Mouse (Mus musculus): ENCODE data around the gene Ubr3. TPM values are rescaled to one million over a fixed set of nuclear protein-coding genes. Genes with fewer than 3 reads are reported as not detected.

Gene Ubr3
- polyA plus RNA-seq, 1 experiment, result 63.2 TPM

- Histone ChIP-seq H3K4me1 (ENCODE audit: control insufficient read depth, insufficient read depth, low read length) (no peaks in the 10 kb centered on the region), H3K27me3 (ENCODE audit: control insufficient read depth, insufficient read depth, low read length) (no peaks in the 10 kb centered on the region; the same call in 1 of the 2 replicates), H3K27ac (ENCODE audit: insufficient read depth, low read length) (no peak overlapping the region), H3K4me3 (replicated peaks; ENCODE audit: insufficient read depth, low read depth, low read length) (no peak overlapping the region)
- whole genome bisulfite sequencing, result 93% methylated on average over 2 of the region's 2 CpGs
- DNase-seq, result no peak
- TF ChIP-seq CTCF (IDR thresholded peaks at IDR 0.05; ENCODE audit: borderline replicate concordance, insufficient read depth, low read depth, low read length) (no peak), POLR2A (IDR thresholded peaks at IDR 0.05; ENCODE audit: borderline replicate concordance, insufficient read depth, low read length) (no peak)
Observed at GRCm38 (mm10) chr2:70006492-70006891, 109.4 kb downstream of the Ubr3 start.

GRCm38 (mm10) chr2:70012941-70013340 lies 115.9 kb downstream of the Ubr3 start:
- TF ChIP-seq POLR2A (IDR thresholded peaks at IDR 0.05; ENCODE audit: borderline replicate concordance, insufficient read depth, low read length) (no peak), CTCF (IDR thresholded peaks at IDR 0.05; ENCODE audit: borderline replicate concordance, insufficient read depth, low read depth, low read length) (no peak)
- WGBS, result 96% methylated on average over 8 of the region's 8 CpGs
- Histone ChIP-seq H3K27me3 (ENCODE audit: control insufficient read depth, insufficient read depth, low read length) (no peaks in the 10 kb centered on the region), H3K4me3 (replicated peaks; ENCODE audit: insufficient read depth, low read depth, low read length) (no peak overlapping the region), H3K27ac (ENCODE audit: insufficient read depth, low read length) (no peak overlapping the region), H3K4me1 (ENCODE audit: control insufficient read depth, insufficient read depth, low read length) (no peaks in the 10 kb centered on the region)
- DNase-seq, result no peak

GRCm38 (mm10) chr2:70018236-70018635 lies 121.2 kb downstream of the Ubr3 start:
- no peaks in the 10 kb centered on the region for H3K4me1 ChIP-seq (ENCODE audit: control insufficient read depth, insufficient read depth, low read length)
- H3K4me3 ChIP-seq (replicated peaks; ENCODE audit: insufficient read depth, low read depth, low read length), result no peak overlapping the region
- WGBS, result 19% methylated on average over 6 of the region's 6 CpGs
- H3K27ac ChIP-seq (ENCODE audit: insufficient read depth, low read length), result no peak overlapping the region
- peak; percentile 26 to 36 for DNase-seq
- TF ChIP-seq POLR2A (IDR thresholded peaks at IDR 0.05; ENCODE audit: borderline replicate concordance, insufficient read depth, low read length) (no peak), CTCF (IDR thresholded peaks at IDR 0.05; ENCODE audit: borderline replicate concordance, insufficient read depth, low read depth, low read length) (no peak)
- H3K27me3 ChIP-seq (ENCODE audit: control insufficient read depth, insufficient read depth, low read length), result no peaks in the 10 kb centered on the region

- Histone ChIP-seq H3K27me3 (ENCODE audit: control insufficient read depth, insufficient read depth, low read length) (no peaks in the 10 kb centered on the region), H3K4me3 (replicated peaks; ENCODE audit: insufficient read depth, low read depth, low read length) (no peak overlapping the region), H3K27ac (ENCODE audit: insufficient read depth, low read length) (no peak overlapping the region), H3K4me1 (ENCODE audit: control insufficient read depth, insufficient read depth, low read length) (no peaks in the 10 kb centered on the region)
- TF ChIP-seq CTCF (IDR thresholded peaks at IDR 0.05; ENCODE audit: borderline replicate concordance, insufficient read depth, low read depth, low read length) (no peak), POLR2A (IDR thresholded peaks at IDR 0.05; ENCODE audit: borderline replicate concordance, insufficient read depth, low read length) (no peak)
- 98% methylated on average over 2 of the region's 2 CpGs for WGBS
- no peak for DNase-seq
Observed at GRCm38 (mm10) chr2:70024454-70024853, 127.4 kb downstream of the Ubr3 start.

- no peak for DNase-seq
- H3K27me3 ChIP-seq (ENCODE audit: control insufficient read depth, insufficient read depth, low read length), result no peaks in the 10 kb centered on the region
- no peak overlapping the region for H3K4me3 ChIP-seq (replicated peaks; ENCODE audit: insufficient read depth, low read depth, low read length)
- TF ChIP-seq CTCF (IDR thresholded peaks at IDR 0.05; ENCODE audit: borderline replicate concordance, insufficient read depth, low read depth, low read length) (no peak), POLR2A (IDR thresholded peaks at IDR 0.05; ENCODE audit: borderline replicate concordance, insufficient read depth, low read length) (no peak)
- 90% methylated on average over 5 of the region's 5 CpGs for WGBS
- H3K27ac ChIP-seq (ENCODE audit: insufficient read depth, low read length), result no peak overlapping the region
- no peaks in the 10 kb centered on the region for H3K4me1 ChIP-seq (ENCODE audit: control insufficient read depth, insufficient read depth, low read length)
Observed at GRCm38 (mm10) chr2:70025711-70026110, 128.7 kb downstream of the Ubr3 start.

GRCm38 (mm10) chr2:70031472-70031871 lies 134.4 kb downstream of the Ubr3 start:
- H3K4me1 ChIP-seq (ENCODE audit: control insufficient read depth, insufficient read depth, low read length), result no peaks in the 10 kb centered on the region
- TF ChIP-seq POLR2A (IDR thresholded peaks at IDR 0.05; ENCODE audit: borderline replicate concordance, insufficient read depth, low read length) (no peak), CTCF (IDR thresholded peaks at IDR 0.05; ENCODE audit: borderline replicate concordance, insufficient read depth, low read depth, low read length) (no peak)
- WGBS, result 48% methylated on average over 2 of the region's 2 CpGs
- no peak for DNase-seq
- no peak overlapping the region for H3K4me3 ChIP-seq (replicated peaks; ENCODE audit: insufficient read depth, low read depth, low read length)
- H3K27me3 ChIP-seq (ENCODE audit: control insufficient read depth, insufficient read depth, low read length), result no peaks in the 10 kb centered on the region
- H3K27ac ChIP-seq (ENCODE audit: insufficient read depth, low read length), result no peak overlapping the region

- Histone ChIP-seq H3K27me3 (ENCODE audit: control insufficient read depth, insufficient read depth, low read length) (no peaks in the 10 kb centered on the region), H3K4me3 (replicated peaks; ENCODE audit: insufficient read depth, low read depth, low read length) (no peak overlapping the region), H3K27ac (ENCODE audit: insufficient read depth, low read length) (no peak overlapping the region), H3K4me1 (ENCODE audit: control insufficient read depth, insufficient read depth, low read length) (no peaks in the 10 kb centered on the region)
- DNase-seq, result no peak
- WGBS, result 58% methylated on average over 5 of the region's 5 CpGs
- TF ChIP-seq CTCF (IDR thresholded peaks at IDR 0.05; ENCODE audit: borderline replicate concordance, insufficient read depth, low read depth, low read length) (no peak), POLR2A (IDR thresholded peaks at IDR 0.05; ENCODE audit: borderline replicate concordance, insufficient read depth, low read length) (no peak)
Observed at GRCm38 (mm10) chr2:70034895-70035294, 137.8 kb downstream of the Ubr3 start.

GRCm38 (mm10) chr2:70035358-70035757 lies 138.3 kb downstream of the Ubr3 start:
- TF ChIP-seq CTCF (IDR thresholded peaks at IDR 0.05; ENCODE audit: borderline replicate concordance, insufficient read depth, low read depth, low read length) (no peak), POLR2A (IDR thresholded peaks at IDR 0.05; ENCODE audit: borderline replicate concordance, insufficient read depth, low read length) (no peak)
- 38% methylated on average over 1 of the region's 1 CpGs for whole genome bisulfite sequencing
- H3K27me3 ChIP-seq (ENCODE audit: control insufficient read depth, insufficient read depth, low read length), result no peaks in the 10 kb centered on the region

More at GRCm38 (mm10) chr2:70035358-70035757, 138.3 kb downstream of the Ubr3 start:
- no peaks in the 10 kb centered on the region for H3K4me1 ChIP-seq (ENCODE audit: control insufficient read depth, insufficient read depth, low read length)
- no peak overlapping the region for H3K4me3 ChIP-seq (replicated peaks; ENCODE audit: insufficient read depth, low read depth, low read length)
- H3K27ac ChIP-seq (ENCODE audit: insufficient read depth, low read length), result no peak overlapping the region
- no peak for DNase-seq

All from cerebellum, adult 2 months (tissue).